Mouse (Mus musculus) liver, postnatal 0 days (tissue): ENCODE measurements around the gene Ptgdr. TPM values are rescaled to one million over a fixed set of nuclear protein-coding genes. Genes with fewer than 3 reads are reported as not detected.
A peak's percentile ranks its signal among the peaks of the same experiment; 100 is the strongest.
"Not testable (repeated sequence)": the region's sequence is repeated elsewhere in the genome, so short reads cannot be mapped to it uniquely, and the experiment has no call there.

Source experiments
- ATAC-seq: fragments of 200-750 bp; cut with Nextera tagmentation; 2 replicates; pipeline ENCODE4 v1.8.0; 2017; ENCODE audit warnings: mild to moderate bottlenecking, moderate library complexity
- DNase-seq: peaks from one replicate; pipeline ENCODE4 v3.0.0-alpha.2; 2016
- H3K27ac ChIP-seq: fragments of 300-500 bp; sonication (generic); 2 replicates; pipeline ENCODE4 v1.5.1; 2014; ENCODE audit warnings: antibody characterized with exemption, moderate library complexity, mild to moderate bottlenecking, low read depth
- H3K27me3 ChIP-seq: fragments of 300-500 bp; sonication (generic); 2 replicates; pipeline ENCODE4 v1.6.1; 2014; ENCODE audit warnings: low read length, control low read depth, mixed read lengths; ENCODE audit not compliant: insufficient read depth
- H3K36me3 ChIP-seq: fragments of 300-500 bp; sonication (generic); replicated peaks from 2 replicates; pipeline ENCODE4 v1.6.1; 2014; ENCODE audit warnings: mild to moderate bottlenecking, control low read depth, low read length, moderate library complexity, mixed read lengths; ENCODE audit not compliant: insufficient read depth
- H3K4me1 ChIP-seq: fragments of 300-500 bp; sonication (generic); 2 replicates; pipeline ENCODE4 v1.6.1; 2014; ENCODE audit warnings: antibody characterized with exemption, mild to moderate bottlenecking, control low read depth; ENCODE audit not compliant: insufficient read depth
- H3K4me2 ChIP-seq: fragments of 300-500 bp; sonication (generic); 2 replicates; pipeline ENCODE4 v1.6.1; 2014; ENCODE audit warnings: low read depth, mild to moderate bottlenecking, low read length, moderate library complexity, mixed read lengths
- H3K4me3 ChIP-seq: fragments of 300-500 bp; sonication (generic); 2 replicates; pipeline ENCODE4 v1.5.1; 2014; ENCODE audit warnings: low read depth, low read length
- H3K9ac ChIP-seq: fragments of 300-500 bp; sonication (generic); replicated peaks from 2 replicates; pipeline ENCODE4 v1.6.1; 2014; ENCODE audit warnings: mild to moderate bottlenecking, moderate library complexity
- H3K9me3 ChIP-seq: fragments of 300-500 bp; sonication (generic); 2 replicates; pipeline ENCODE4 v1.6.1; 2016; ENCODE audit warnings: mild to moderate bottlenecking, control low read depth, low read length, mixed read lengths
- CTCF ChIP-seq: sonication (generic); IDR thresholded peaks from 2 replicates; pipeline ENCODE4 v1.5.1; 2016; ENCODE audit warnings: antibody characterized with exemption, low read depth
- EP300 ChIP-seq: IDR thresholded peaks from 2 replicates; pipeline ENCODE4 v1.6.1; 2016; ENCODE audit warnings: antibody characterized with exemption, low read depth, mild to moderate bottlenecking
- WGBS: fragments of 180-500 bp; shearing (Covaris S2); extraction: QIAGEN DNeasy Blood & Tissue Kit; methylation state at CpG from one replicate; pipeline ENCODE4 v1.1.7; 2014; ENCODE audit not compliant: insufficient replicate concordance; 5-methylcytosine and 5-hydroxymethylcytosine counted together
- polyA plus RNA-seq: library from polyadenylated mRNA; unstranded; fragments of >200 nt; fragmentation: Nextera tagmentation; extraction: Ambion mirVana; gene quantifications from 2 replicates; pipeline ENCODE4 v1.2.1, GENCODE M21; 2015

The Ptgdr gene
- polyA plus RNA-seq = not detected in 2 replicates

DNA sequence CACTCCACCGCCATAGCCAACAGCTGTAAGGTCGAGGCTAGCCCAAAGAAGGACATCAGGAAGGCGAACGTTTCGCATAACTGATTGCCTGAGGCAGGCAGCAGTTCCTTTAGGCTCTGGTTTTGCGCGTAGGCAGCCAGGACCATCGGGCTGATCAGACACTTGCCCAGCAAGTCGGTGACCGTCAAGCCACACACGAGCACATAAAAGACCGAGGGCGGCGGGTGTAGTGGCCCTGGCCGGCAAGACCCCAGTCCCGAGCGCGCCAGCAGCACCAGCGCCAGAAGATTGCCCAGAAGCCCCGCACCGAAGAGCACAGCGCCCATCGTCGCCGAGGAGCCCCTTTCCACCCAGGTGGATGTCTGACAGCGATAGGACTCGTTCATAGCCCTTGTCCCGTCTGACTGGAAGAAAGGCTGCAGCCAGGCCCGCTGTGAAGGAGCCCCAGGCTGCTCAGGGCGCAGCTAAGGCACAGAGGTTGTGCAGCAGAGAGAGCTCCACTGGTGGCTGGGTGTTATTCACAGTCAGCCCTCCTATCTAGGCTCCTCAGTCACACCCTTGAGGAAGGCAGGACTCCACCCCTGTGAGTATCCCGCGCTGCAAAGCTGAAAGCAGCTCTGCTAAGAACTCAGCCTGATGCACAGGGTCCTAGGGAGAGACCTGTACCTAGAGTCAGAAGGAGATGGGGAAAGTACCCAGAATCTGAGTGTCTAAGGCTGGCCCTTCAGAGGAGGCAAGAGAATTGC lies at the start of gene Ptgdr:
Gene Ptgdr, minus strand, starts transcription at position 508 of the 746 bp plus-strand sequence.
- no peak for ATAC-seq

DNA sequence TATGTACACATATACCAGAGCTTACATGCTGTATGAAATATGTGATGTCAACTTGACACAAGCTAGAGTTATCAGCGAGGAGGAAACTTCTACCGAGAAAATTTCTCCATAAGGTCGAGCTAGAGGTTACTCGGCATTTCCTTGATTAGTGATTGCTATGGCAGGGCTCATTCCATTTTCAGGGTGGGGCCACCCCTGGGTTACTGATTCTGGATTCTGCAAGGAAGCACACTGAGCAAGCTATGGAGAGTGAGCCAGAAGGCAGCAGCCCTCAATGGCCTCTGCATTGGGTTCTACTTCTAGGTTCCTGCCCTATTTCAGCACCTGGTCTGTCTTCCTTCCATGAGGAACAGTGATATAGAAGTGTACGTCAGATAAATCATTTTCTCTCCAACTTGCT lies 48.6 kb upstream of the Ptgdr start:
- ATAC-seq = no peak
- H3K4me3 ChIP-seq = no peak overlapping the region
- no peaks in the 10 kb centered on the region for H3K27me3 ChIP-seq
- H3K36me3 ChIP-seq = no peaks in the 10 kb centered on the region
- DNase-seq = no peak
- WGBS = 71% methylated on average over 5 of the region's 5 CpGs
- TF ChIP-seq EP300 = no peak
- no peak for TF ChIP-seq CTCF
- no peak overlapping the region for H3K9ac ChIP-seq
- no peak overlapping the region for H3K4me2 ChIP-seq
- H3K9me3 ChIP-seq = no peaks in the 10 kb centered on the region
- no peaks in the 10 kb centered on the region for H3K4me1 ChIP-seq
- no peak overlapping the region for H3K27ac ChIP-seq

More for the DNA sequence above, at the start of gene Ptgdr:
- no peak for DNase-seq
- H3K4me2 ChIP-seq = no peak within 1 kb of the TSS
- H3K4me3 ChIP-seq = no peak within 1 kb of the TSS
- no peaks in the 10 kb centered on the region for H3K9me3 ChIP-seq
- no peaks in the 10 kb centered on the region for H3K4me1 ChIP-seq
- no peak within 1 kb of the TSS for H3K27ac ChIP-seq
- TF ChIP-seq CTCF (no peak), EP300 (no peak)
- peaks cover 15% of the 10 kb centered on the region; the same call in 1 of the 2 replicates for H3K27me3 ChIP-seq
- H3K9ac ChIP-seq = no peak within 1 kb of the TSS
- WGBS = 5% methylated on average over 32 of the region's 32 CpGs
- H3K36me3 ChIP-seq = no peaks in the 10 kb centered on the region

DNA sequence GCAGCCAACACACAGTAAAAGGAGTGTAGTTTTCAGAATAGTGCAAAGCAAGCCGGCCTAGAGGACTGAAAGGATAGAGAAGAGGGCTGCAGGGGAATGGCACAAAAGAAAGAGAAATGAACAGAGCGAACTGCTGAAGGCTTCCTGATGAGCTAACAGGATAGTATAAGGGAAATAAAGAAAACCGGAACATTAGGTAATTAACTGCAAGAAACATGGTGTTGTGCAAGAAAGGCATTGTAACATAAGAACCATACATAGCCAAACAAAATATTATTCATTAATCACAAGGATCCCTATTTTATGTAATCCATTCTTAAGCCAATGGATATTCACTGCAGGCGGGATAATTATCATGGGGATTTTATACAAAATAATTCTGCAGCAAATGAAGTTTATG lies 45.0 kb upstream of the Ptgdr start:
- Histone ChIP-seq H3K9ac (no peak overlapping the region), H3K4me2 (peak overlapping the region; percentile 29; the same call in 1 of the 2 replicates), H3K4me3 (no peak overlapping the region), H3K9me3 (no peaks in the 10 kb centered on the region), H3K27ac (no peak overlapping the region), H3K27me3 (no peaks in the 10 kb centered on the region), H3K4me1 (no peaks in the 10 kb centered on the region), H3K36me3 (no peaks in the 10 kb centered on the region)
- WGBS = 76% methylated on average over 4 of the region's 4 CpGs
- no peak for ATAC-seq
- no peak for TF ChIP-seq EP300
- TF ChIP-seq CTCF = no peak
- no peak for DNase-seq

DNA sequence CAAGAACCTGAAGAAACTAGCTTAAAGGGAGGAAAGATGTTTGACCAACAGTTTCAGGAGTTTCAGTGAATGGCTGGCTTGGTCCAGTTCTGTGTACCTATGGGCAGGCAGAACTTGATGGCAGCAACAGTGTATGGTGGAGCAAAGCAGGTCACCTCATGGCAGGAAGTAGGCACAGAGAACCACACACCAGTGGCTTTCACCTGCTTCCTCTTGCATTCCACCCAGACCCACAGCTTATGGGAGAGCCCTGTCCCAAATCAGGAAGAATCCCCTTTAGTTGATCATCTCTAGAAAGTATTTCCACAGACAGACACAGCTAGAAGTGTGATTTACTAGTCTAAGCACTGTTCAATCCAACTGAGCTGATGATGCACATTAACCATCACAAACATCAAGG lies 42.6 kb upstream of the Ptgdr start:
- DNase-seq, ATAC-seq, H3K4me3 ChIP-seq, H3K27ac ChIP-seq, H3K4me2 ChIP-seq, H3K4me1 ChIP-seq, H3K9me3 ChIP-seq, H3K27me3 ChIP-seq, H3K36me3 ChIP-seq, H3K9ac ChIP-seq: not testable (repeated sequence)

DNA sequence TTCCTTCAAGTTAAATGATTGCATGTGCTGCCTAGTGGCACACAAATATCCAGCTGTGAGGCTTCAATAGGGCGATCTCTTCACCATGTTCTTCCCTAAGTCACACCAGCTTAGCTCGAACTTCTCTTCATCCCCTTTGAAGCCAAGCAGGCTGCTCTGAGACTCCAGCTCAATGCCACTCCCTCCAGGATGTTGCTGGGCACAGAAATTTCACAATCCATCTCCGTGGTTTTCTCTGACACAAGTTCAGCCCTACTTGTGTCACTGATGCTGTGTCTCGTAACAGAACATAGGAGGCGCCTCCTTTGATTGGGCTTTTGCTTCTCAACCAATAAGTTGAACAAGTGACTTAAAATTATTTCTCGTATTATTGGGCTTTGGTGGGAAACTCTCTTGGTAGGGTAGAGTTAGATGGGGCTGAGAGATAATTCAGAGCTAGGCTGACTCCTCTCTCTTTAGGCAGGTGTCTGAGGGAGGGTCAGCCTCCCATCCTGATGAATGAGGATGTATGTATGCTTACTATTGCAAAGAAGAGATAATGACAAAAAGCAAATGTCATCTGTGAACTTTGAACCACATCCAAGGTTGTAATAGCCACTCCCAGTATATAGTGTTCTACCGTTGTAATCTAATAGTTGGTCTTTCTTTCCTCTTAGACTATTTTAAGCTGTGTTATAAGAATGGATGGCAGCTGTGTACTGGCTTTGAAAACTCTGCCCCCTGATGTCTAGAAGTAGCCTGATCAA lies 32.4 kb upstream of the Ptgdr start:
- no peak for TF ChIP-seq EP300
- TF ChIP-seq CTCF = no peak
- Histone ChIP-seq H3K27ac (no peak overlapping the region), H3K36me3 (no peaks in the 10 kb centered on the region), H3K4me2 (no peak overlapping the region), H3K4me1 (no peaks in the 10 kb centered on the region), H3K27me3 (no peaks in the 10 kb centered on the region), H3K4me3 (no peak overlapping the region), H3K9ac (no peak overlapping the region), H3K9me3 (no peaks in the 10 kb centered on the region)
- peak; percentile 16 for DNase-seq
- 57% methylated on average over 7 of the region's 7 CpGs for WGBS
- ATAC-seq = peak; percentile 35

DNA sequence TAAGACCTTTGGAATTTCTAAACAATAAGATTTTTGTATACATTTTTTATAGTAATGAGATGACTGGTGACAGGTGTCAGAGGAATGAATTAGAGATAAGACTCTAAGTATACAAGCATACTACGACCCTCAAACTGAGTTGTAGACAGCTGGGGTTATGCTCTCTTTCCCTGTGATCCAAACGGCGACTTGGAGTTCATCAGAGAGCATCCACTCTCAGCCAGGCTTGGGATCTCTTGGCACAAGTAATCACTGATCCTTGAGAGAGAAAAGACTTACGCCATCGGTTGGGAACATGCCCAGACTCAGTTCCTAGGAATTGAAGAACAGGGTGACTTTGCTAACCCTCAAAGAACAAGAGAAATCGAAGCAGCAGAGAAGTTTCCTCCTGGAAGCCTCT lies 10.5 kb upstream of the Ptgdr start:
- H3K36me3 ChIP-seq = no peaks in the 10 kb centered on the region
- WGBS = 66% methylated on average over 6 of the region's 6 CpGs
- TF ChIP-seq CTCF (no peak), EP300 (no peak)
- no peak overlapping the region for H3K9ac ChIP-seq
- ATAC-seq (no peak), DNase-seq (no peak)
- no peak overlapping the region for H3K27ac ChIP-seq
- no peaks in the 10 kb centered on the region for H3K27me3 ChIP-seq
- H3K4me2 ChIP-seq = no peak overlapping the region
- H3K4me3 ChIP-seq = no peak overlapping the region
- H3K4me1 ChIP-seq = no peaks in the 10 kb centered on the region
- H3K9me3 ChIP-seq = no peaks in the 10 kb centered on the region
